Mouse (Mus musculus) E14TG2a.4 (cell line): ENCODE data around the gene Obp2b.

ENCODE experiments used
- H3K27me3 ChIP-seq: 2 replicates; pipeline ENCODE4 v1.6.1; 2014; ENCODE audit warnings: low read length, control low read depth; ENCODE audit not compliant: insufficient read depth
- H3K36me3 ChIP-seq: 2 replicates; pipeline ENCODE4 v1.6.1; 2014; ENCODE audit warnings: low read length, control low read depth; ENCODE audit not compliant: insufficient read depth
- H3K4me1 ChIP-seq: replicated peaks from 2 replicates; pipeline ENCODE4 v1.6.1; 2014; ENCODE audit warnings: low read depth, low read length, control low read depth
- H3K4me3 ChIP-seq: replicated peaks from 2 replicates; pipeline ENCODE4 v1.5.1; 2014; ENCODE audit warnings: mild to moderate bottlenecking, low read length
- H3K9me3 ChIP-seq: 2 replicates; pipeline ENCODE4 v1.6.1; 2014; ENCODE audit warnings: low read length, control low read depth
- CTCF ChIP-seq: conservative IDR thresholded peaks from 2 replicates; pipeline ENCODE4 v1.5.1; 2014; ENCODE audit warnings: low read length
- NANOG ChIP-seq: IDR thresholded peaks from 2 replicates; pipeline ENCODE4 v1.6.1; 2014; ENCODE audit warnings: borderline replicate concordance, low read length, mixed read lengths
- POU5F1 ChIP-seq: IDR thresholded peaks from 2 replicates; pipeline ENCODE4 v1.6.1; 2014; ENCODE audit warnings: low read length, borderline replicate concordance

Obp2b gene

DNA sequence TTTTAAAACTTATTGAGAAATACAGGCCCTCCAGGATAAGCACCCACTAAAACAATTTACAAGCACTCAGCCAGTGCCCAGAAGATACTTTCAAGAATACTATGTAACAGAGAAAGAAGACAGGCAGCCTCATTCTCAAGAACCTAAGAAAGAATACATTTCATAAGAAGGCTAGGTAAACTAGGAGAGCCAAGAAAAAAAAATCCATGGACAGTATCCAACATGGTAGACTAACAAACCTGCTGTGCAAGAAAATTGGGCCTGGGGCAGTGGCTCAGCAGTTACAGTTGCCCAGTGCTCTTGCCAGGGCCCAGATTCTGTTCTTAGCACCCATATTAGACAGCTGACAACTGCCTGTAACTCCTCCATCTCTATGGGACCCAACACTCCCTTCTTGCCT lies 19.6 kb upstream of the Obp2b start:
- Histone ChIP-seq H3K27me3 (no peaks in the 10 kb centered on the region), H3K4me3 (no peak overlapping the region), H3K9me3 (no peaks in the 10 kb centered on the region), H3K36me3 (no peaks in the 10 kb centered on the region), H3K4me1 (peaks cover 3% of the 10 kb centered on the region; the same call in 1 of the 2 replicates)
- TF ChIP-seq CTCF (no peak), NANOG (no peak), POU5F1 (no peak)

DNA sequence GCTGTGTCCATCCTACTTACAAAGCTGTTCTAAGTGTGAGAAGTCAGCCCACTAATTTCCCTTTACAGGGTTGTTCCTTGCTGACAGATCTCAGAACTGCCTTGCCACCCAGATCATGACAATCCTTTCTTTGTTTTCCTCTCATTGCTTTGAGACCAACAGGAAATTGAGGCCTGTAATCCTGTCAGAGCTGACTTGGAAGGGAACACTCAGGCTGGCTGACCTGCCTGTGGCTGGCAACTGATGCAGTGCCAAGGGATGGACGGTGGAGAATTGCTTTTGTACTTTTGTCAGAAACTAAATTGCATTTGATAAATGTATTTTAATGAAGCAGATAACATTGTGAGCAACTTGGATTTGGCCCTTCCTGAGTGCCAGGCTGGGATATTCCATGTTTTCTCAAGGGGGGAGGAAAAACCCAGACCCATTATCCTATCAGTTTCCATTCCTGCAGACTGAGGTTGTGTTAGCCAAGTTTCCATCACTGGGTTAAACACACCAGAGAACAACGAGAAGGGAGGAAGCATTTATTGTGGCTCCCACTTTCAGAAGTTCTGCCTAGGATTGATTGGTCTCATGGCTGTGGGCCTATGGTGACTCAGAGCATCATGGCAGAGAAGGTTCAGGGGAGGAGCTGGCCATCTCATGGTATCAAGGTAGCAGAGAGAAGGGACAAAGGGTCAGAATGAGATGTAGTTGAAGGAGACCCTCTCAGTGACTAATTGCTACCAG lies 3.4 kb upstream of the Obp2b start:
- Histone ChIP-seq H3K4me3 (no peak overlapping the region), H3K9me3 (peaks cover 8% of the 10 kb centered on the region), H3K27me3 (no peaks in the 10 kb centered on the region), H3K4me1 (no peaks in the 10 kb centered on the region), H3K36me3 (no peaks in the 10 kb centered on the region)
- TF ChIP-seq CTCF (no peak), NANOG (no peak), POU5F1 (no peak)

DNA sequence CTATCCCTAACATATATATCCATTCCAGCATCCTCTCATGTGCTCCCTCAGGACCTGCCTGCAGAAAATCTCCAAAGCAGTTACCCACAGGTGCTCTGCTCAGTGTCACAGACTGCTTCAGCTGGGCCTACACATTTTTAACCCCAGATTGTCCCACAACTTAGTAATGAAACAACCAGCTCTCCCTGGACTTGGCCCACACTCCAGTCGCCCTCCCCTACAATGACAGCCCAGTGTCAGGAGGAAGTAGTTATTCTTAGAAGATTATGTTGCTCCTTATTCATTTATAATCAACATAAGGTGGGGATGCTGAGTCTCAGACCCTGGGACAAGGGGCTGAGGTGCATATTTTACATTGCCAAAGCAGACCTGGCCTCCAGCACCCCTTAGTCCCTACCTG lies 4.9 kb downstream of the Obp2b start:
- H3K27me3 ChIP-seq, result no peaks in the 10 kb centered on the region
- peaks cover 8% of the 10 kb centered on the region for H3K9me3 ChIP-seq
- TF ChIP-seq NANOG (no peak), POU5F1 (no peak), CTCF (no peak)
- no peaks in the 10 kb centered on the region for H3K4me1 ChIP-seq
- no peaks in the 10 kb centered on the region for H3K36me3 ChIP-seq
- no peak overlapping the region for H3K4me3 ChIP-seq

DNA sequence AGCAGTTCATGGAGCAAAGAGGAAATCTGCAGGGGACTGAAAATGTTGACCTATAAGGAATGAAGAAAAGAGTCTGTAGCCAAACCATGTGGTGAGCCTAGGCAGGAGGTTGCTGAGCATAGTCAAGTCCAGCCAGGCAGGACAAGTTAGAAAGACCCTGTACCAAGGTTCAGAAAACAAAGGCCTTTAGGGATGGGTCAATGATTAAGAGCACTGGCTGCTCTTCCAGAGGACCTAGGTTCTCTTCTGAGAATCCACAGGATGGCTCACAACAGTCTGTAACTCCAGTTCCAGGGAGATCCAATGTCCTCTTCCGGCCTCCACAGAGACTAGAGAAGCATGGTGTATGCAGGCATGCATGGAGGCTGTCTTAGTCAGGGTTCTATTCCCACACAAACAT lies 17.4 kb downstream of the Obp2b start:
- H3K9me3 ChIP-seq, result no peaks in the 10 kb centered on the region
- H3K27me3 ChIP-seq, result no peaks in the 10 kb centered on the region
- no peak overlapping the region for H3K4me3 ChIP-seq
- no peak for TF ChIP-seq CTCF
- TF ChIP-seq NANOG, result no peak
- TF ChIP-seq POU5F1, result no peak
- no peaks in the 10 kb centered on the region for H3K4me1 ChIP-seq
- no peaks in the 10 kb centered on the region for H3K36me3 ChIP-seq

DNA sequence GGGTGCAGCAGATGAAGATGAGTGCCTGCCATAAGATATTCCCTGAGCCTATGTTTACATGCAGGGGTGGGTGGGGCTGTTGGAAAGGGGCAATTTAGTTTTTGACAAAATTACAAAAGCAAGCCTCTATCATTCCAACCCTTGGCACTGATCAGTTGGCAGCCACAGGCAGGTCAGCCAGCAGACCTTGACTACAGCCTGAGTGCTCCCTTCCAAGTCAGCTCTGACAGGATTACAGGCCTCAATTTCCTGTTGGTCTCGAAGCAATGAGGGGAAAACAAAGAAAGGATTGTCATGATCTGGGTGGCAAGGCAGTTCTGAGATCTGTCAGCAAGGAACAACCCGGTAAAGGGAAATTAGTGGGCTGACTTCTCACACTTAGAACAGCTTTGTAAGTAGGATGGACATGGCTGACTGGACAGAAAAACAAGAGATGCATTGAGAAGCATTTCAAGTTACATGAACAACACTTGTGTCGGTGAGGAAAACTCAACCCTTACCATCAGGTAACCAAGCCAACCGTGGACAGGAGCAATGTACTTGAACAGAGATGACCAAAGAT lies 21.3 kb downstream of the Obp2b start:
- Histone ChIP-seq H3K9me3 (no peaks in the 10 kb centered on the region), H3K4me1 (no peaks in the 10 kb centered on the region), H3K4me3 (no peak overlapping the region), H3K36me3 (no peaks in the 10 kb centered on the region), H3K27me3 (no peaks in the 10 kb centered on the region)
- TF ChIP-seq CTCF (no peak), NANOG (no peak), POU5F1 (no peak)

DNA sequence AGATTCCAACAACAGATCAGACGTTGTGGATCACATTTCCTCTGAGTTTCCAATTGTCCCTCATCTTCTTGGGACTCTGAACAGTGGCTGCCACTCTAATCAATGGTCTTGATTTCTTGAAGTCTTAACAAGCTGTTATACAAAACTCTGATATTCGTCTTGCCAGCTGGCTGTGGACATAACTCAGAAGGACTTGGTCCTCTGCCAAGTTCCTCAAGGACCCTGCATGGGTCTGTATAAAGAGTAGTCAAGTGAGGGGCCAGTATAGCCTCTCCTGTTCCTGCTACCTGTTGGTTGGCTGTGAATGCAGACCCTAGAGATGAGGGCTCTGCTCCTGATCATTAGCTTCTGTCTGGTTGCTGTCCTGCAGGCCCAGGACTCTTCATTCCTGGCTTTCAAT lies 28.5 kb downstream of the Obp2b start, which contains the start of gene Lcn3:
Gene Lcn3, plus strand, starts transcription at position 301 of the 400 bp plus-strand sequence.
- Histone ChIP-seq H3K4me3 (no peak within 1 kb of the TSS), H3K27me3 (no peaks in the 10 kb centered on the region; the same call in 1 of the 2 replicates), H3K36me3 (no peaks in the 10 kb centered on the region), H3K4me1 (no peaks in the 10 kb centered on the region), H3K9me3 (no peaks in the 10 kb centered on the region)
- TF ChIP-seq POU5F1, result no peak
- no peak for TF ChIP-seq NANOG
- TF ChIP-seq CTCF, result no peak

DNA sequence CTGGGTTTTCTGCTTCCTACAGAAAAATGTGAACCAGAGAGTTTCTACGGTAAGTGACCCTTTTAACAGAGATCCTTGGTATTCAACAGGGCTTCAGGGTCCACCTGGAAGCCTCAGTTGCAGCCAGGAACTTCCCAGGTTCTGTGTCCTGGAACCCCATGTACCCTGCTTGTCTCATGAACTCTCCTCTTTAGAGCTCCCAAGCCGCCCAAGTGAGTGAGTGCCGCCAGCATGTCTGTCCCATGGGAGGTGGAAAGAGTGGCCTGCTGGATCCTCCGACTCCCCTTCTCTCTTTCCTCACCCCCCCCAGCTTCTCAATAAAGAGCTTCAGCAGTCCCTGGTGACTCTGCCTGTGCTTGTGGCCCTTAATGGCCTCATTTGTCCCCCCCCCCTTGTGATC lies 31.0 kb downstream of the Obp2b start:
- no peak for TF ChIP-seq POU5F1
- no peak for TF ChIP-seq CTCF
- TF ChIP-seq NANOG, result no peak
- Histone ChIP-seq H3K4me3 (no peak overlapping the region), H3K9me3 (no peaks in the 10 kb centered on the region), H3K36me3 (no peaks in the 10 kb centered on the region), H3K27me3 (no peaks in the 10 kb centered on the region; the same call in 1 of the 2 replicates), H3K4me1 (no peaks in the 10 kb centered on the region)

DNA sequence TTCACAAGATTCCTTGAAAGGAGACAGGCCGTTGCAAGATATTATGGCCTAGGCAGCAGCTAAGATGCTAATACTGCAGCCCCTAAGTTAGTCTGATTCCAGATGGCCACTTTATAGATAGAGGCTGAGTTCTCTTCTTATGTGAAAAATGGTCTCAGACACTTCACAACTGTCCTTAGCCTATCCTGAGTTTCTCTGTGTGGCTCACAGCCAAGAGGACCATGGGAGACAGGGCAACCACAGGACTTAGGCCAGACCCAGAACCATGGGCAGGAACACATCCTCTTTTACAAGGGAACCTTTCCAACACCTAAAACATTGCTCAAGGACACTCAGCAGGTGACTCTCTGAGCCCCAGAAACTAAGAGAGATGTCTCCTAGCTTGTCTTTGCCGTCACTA lies 36.7 kb downstream of the Obp2b start:
- TF ChIP-seq POU5F1 (no peak), CTCF (no peak), NANOG (no peak)
- Histone ChIP-seq H3K36me3 (no peaks in the 10 kb centered on the region), H3K27me3 (no peaks in the 10 kb centered on the region; the same call in 1 of the 2 replicates), H3K4me1 (no peaks in the 10 kb centered on the region), H3K4me3 (no peak overlapping the region), H3K9me3 (no peaks in the 10 kb centered on the region)

DNA sequence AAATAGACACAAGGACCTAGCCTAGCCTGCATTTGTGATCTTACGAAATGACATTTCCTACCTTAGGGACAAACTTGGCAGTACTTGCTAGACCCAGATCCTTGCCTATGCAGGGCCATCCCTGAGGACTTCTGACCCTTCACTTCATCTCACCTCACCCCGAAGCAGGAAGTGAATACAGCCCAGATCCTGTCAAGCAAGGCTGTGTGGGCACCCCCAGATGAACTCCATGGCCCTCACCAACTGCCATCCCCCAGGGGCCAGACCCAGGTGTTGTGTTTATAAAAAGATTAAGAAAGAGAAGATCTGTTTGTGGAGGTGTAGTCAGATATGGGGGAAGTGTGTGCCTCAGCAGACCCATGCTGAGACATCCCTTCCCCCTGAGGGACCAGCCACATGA lies 37.8 kb downstream of the Obp2b start:
- Histone ChIP-seq H3K9me3 (no peaks in the 10 kb centered on the region), H3K4me1 (no peaks in the 10 kb centered on the region), H3K36me3 (no peaks in the 10 kb centered on the region), H3K27me3 (no peaks in the 10 kb centered on the region), H3K4me3 (no peak overlapping the region)
- TF ChIP-seq CTCF, result no peak
- no peak for TF ChIP-seq POU5F1
- no peak for TF ChIP-seq NANOG
